Mouse (Mus musculus) R1 (cell line): ENCODE data around the gene Ttc23l.
"Not testable (repeated sequence)": the region's sequence is repeated elsewhere in the genome, so short reads cannot be mapped to it uniquely, and the experiment has no call there.

Source experiments
- DNase-seq: peaks from one replicate; pipeline ENCODE4 v3.0.0-alpha.2; 2018; ENCODE audit warnings: low read depth, low spot score

Ttc23l gene

GRCm38 (mm10) chr15:10558465-10558864 is at the start of gene Ttc23l:
Gene Ttc23l (minus strand): TSS chr15:10558668.
- DNase-seq = peak; percentile 54

GRCm38 (mm10) chr15:10599413-10599812 is 40.9 kb upstream of the Ttc23l start:
- DNase-seq = peak; percentile 68

DNA sequence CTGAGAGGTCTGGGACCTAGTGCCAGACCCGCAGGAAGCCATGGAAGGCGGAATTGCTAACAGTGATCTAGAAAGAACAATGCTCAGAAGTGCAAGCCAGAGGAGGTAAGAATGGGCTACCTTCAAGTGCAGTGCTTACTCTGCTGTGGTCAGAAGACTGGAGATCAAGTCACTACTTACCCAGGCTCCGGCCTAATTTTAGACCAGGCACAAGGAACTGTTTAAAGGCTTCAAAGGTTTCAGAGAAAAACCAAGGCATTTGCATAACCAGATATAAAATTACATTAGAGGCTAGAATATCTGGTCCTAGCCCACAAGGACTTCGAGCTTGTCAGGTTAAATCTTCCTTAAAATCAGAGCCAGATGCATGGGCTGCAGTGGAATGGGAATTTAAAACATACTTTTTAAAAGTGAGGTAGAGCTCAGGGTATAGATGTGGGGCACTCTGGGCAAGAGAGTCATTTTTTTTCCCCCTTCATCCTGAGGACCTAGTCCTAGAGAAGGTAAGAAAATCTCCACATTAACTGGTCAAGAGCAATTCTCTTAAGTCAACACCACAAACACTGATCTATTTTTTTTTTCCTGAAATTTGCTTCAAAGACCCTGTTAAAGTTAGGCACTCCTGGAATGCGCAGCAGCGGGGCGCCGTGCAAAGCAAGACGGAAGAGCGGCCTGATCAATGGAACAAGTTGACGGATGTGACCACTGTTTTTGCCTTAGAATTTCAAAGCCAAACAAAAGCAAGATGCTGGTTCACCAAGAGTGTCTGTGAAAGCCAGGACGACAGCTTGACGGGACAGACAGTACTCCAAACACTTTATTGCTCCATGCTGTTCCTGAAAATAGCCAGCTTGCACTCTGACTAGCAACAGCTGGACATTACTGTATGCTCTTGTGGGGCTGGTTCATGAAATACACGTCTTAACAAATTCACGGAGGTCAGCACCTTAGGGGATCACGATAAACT is 40.1 kb upstream of the Ttc23l start:
- DNase-seq = peak; percentile 87

- no peak for DNase-seq
Measured at GRCm38 (mm10) chr15:10596871-10597270, 38.4 kb upstream of the Ttc23l start.

- DNase-seq = no peak
Measured at GRCm38 (mm10) chr15:10595408-10595807, 36.9 kb upstream of the Ttc23l start.

GRCm38 (mm10) chr15:10594910-10595309 is 36.4 kb upstream of the Ttc23l start:
- no peak for DNase-seq

GRCm38 (mm10) chr15:10593094-10593493 is 34.6 kb upstream of the Ttc23l start:
- no peak for DNase-seq

DNA sequence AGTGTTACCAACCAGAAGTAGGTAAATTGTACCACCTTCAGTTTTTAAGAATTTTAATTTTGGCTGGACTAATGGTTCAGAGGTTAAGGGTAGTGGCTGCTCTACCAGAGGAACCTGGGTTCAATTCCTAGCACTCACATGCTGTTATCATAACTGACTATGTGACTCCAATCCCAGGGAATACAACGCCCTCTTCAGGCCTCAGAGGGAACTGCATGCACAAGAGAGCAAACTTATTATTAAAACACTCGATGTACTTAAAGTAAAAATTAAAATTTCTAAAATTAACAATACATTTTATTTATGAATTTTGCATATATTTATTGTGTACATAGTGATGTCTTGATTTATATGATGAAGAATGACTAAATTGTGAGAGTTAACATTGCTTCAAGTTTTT is 28.1 kb upstream of the Ttc23l start:
- no peak for DNase-seq

- no peak for DNase-seq
Measured at GRCm38 (mm10) chr15:10584359-10585187, 26.1 kb upstream of the Ttc23l start.

- DNase-seq = peak; percentile 87
Measured at GRCm38 (mm10) chr15:10583408-10583807, 24.9 kb upstream of the Ttc23l start.

DNA sequence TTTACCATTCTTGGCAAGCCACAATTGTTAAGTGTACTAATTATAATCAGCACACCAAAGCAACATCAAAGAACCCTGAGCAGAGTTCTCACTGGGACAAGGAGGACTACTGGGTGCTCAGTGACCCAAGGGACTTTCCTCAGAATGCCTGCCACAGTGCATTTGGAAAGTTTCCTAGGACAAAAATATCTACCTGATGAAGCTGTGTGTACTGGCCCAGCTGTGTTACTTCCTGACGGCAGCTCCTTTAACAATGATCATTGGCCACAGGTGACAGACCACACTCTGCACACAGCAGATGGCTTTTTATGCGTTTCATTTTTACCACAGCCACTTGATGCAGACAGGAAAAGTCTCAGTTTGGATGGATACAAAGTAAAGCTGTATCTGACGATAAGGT is 20.7 kb upstream of the Ttc23l start:
- DNase-seq = no peak

DNA sequence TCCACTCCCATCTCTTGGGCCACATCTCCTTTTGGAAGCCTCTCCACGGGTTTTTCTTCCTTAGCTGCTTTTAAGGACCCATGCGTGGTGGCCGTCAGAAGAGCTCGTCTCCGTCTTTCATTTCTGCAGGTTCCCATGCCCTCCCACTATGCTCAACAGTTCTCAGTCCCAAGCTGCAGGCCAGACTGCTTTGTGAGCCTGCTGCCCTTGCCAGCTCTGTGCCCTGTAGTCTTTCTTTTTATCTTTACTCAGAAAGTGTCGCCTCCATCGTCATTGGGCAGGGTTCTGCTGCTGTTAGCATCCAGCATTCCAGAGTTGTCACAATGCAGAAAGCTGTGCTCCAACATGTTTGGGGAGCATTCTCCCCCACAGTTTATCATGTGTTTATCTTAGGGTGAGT is 8.0 kb upstream of the Ttc23l start:
- DNase-seq = no peak

- peak; percentile 72 for DNase-seq
Measured at GRCm38 (mm10) chr15:10564201-10564600, 5.7 kb upstream of the Ttc23l start.

DNA sequence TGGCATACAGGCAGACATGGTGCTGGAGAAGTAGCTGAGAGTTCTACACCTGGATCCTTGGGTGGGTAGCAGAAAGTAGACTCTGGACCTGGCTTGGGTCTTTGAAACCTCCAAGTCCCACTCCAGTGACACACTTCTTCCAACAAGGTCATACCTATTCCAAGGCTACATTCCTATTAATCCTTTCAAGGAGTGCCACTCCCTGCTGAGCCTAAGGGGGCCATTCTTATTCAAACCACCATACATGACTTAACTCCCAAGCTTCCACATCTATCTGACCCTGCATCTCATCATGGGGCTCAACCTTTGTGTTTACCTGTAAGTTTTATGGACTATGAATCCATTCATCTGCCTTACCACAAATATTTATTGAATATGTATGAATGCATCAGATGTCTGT is 3.8 kb upstream of the Ttc23l start:
- DNase-seq = peak; percentile 82

- no peak for DNase-seq
Measured at GRCm38 (mm10) chr15:10560005-10560404, 1.5 kb upstream of the Ttc23l start.

- no peak for DNase-seq
Measured at GRCm38 (mm10) chr15:10554336-10554735, 4.1 kb downstream of the Ttc23l start.

GRCm38 (mm10) chr15:10540271-10541088 is 18.0 kb downstream of the Ttc23l start:
- no peak for DNase-seq

DNA sequence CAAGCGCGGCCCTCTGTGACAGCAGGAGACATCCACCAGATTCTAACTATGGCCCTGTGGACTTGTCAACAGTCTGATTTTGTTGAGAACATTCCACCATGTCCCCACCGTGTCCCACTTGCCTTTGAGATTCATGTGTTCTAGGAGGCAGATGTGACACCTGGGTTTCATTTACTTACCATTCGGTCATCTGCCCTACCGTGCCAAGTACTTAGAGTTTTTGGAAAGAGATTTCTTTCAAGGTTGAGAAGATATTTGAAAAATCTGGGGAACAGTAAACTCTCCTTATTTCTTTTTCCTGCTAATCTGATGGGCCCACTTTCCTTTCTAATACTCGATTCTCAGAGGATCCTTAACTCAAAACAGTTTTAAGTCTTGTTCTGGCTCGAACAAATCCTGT is 22.5 kb downstream of the Ttc23l start:
- DNase-seq = no peak

DNA sequence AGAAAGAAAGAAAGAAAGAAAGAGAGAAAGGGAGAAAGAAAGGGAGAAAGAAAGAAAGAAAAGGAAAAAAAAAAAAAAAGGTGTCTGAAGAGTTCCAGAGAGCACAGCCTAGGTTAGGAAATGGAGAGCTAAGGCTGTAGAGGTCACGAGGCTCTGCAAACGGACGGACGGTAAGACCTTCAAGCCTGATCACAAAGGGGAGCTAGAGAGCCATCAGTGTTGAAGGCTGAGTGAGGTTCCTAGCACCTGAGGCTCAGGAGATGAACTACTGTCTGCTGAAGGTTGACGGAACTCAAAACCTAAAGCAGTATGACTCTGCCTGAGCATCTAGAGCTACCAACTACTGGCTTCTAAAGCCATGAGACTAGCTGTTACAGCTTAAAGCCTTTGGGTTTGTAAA is 23.9 kb downstream of the Ttc23l start:
- DNase-seq = no peak

DNA sequence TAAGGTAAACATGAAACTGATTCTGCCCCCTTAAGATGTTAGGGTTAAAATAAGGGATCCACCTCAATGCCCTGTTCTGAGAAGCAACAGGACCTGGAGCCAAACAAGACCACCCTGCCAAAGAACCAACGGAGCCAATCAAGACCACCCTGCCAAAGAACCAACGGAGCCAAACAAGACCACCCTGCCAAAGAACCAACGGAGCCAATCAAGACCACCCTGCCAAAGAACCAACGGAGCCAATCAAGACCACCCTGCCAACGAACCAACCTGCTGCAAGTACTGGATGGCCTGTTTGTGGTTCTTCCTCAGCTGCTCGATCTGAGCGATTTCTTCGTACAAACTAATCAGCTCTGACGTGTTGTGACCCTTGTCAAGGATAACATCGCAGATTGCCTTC is 25.1 kb downstream of the Ttc23l start:
- not testable (repeated sequence) for DNase-seq

DNA sequence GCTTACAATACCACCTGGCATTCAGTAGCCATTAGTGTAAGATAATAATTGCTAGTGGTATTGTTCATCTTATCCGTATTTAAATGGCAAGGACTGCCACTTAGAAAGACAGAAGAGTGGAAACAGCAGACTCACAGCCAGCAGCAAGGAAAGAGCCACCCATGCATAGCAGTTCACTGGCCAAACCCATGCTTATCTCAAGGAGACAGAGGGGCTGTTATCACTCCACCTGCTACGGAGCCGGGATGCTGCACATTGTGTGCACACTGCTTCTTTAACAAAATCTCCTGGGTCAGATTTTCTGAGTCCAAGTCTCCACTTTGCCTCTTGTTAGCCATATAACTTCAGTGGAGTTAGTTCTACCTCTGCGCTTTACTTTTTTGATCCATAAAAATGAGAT is 27.1 kb downstream of the Ttc23l start:
- DNase-seq = no peak

- DNase-seq = no peak
Measured at GRCm38 (mm10) chr15:10525896-10526295, 32.6 kb downstream of the Ttc23l start.
